Mouse (Mus musculus): ENCODE measurements around the gene Maats1. TPM values are rescaled to one million over a fixed set of nuclear protein-coding genes. Genes with fewer than 3 reads are reported as not detected.

Gene Maats1
- total and polyA plus RNA-seq, 3 experiments = 0.03 TPM; not detected in 2

DNA sequence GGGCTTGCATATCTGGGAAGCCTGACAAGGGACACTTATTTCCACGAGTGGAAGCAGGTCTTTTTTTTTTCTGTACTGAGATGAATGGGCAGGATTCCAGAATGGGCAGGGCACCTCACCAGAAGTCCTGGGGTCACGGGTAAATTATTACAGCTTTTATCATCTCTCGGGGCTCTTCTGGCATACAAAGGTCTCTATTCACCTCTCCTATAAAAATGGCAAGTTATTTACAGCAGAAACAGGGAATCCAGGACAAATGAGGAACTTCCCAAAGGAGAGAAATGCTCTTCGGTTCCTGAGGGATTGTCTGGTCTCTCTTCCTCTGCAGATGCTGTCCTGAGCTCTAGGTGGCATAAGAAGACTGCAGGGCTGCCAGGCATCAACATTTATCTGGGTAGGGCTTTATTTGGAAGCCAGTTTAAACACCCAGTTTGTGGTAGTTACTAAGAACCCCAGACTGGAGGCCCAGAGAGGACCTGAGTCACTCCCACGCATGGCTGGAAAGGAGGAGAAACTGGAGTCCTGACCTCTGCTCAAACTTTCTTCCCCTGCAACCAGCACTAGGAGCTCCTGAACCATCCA lies 46.5 kb downstream of the Maats1 start:
- Histone ChIP-seq H3K79me2 (ENCODE audit: control insufficient read depth, insufficient read depth, low read length, poor library complexity) (no peaks in the 10 kb centered on the region), H3K27me3 (ENCODE audit: control insufficient read depth in 1 of 2, insufficient read depth in 2 of 2, low read length in 2 of 2) (peaks cover 3 to 11% of the 10 kb centered on the region in 2 experiments), H3K36me3 (ENCODE audit: control insufficient read depth in 1 of 2, insufficient read depth in 2 of 2, low read length in 2 of 2) (no peaks in the 10 kb centered on the region), H3K4me1 (ENCODE audit: control insufficient read depth in 1 of 2, insufficient read depth in 2 of 2, low read length in 2 of 2) (no peaks in the 10 kb centered on the region), H3K4me3 (ENCODE audit: control insufficient read depth in 1 of 2, insufficient read depth in 1 of 2, low read depth in 2 of 2, low read length in 2 of 2) (no peak overlapping the region), H3K27ac (ENCODE audit: control insufficient read depth, low read depth, low read length) (no peak overlapping the region), H3K9me3 (replicated peaks; ENCODE audit: insufficient read depth, low read length) (no peaks in the 10 kb centered on the region), H3K9ac (ENCODE audit: control insufficient read depth, low read depth, low read length, poor library complexity, severe bottlenecking) (no peak overlapping the region)
- DNase-seq (ENCODE audit: low read depth, low spot score) = peak; percentile 14
- TF ChIP-seq CHD2 (IDR thresholded peaks at IDR 0.05; ENCODE audit: low read length) (no peak), CTCF (IDR thresholded peaks at IDR 0.05 in 2 of 3, conservative IDR thresholded peaks at IDR 0.05 in 1 of 3; ENCODE audit: control insufficient read depth in 1 of 3, insufficient read depth in 1 of 3, low read depth in 2 of 3, low read length in 3 of 3, poor library complexity in 1 of 3, severe bottlenecking in 1 of 3) (peak; percentile 10 to 42 (median 17); a peak in 3 of 6 replicates), RAD21 (IDR thresholded peaks at IDR 0.05; ENCODE audit: low read depth, low read length) (peak; percentile 49), USF2 (IDR thresholded peaks at IDR 0.05; ENCODE audit: borderline replicate concordance in 1 of 2, insufficient read depth in 1 of 2, low read depth in 1 of 2, low read length in 2 of 2) (no peak), SMC3 (IDR thresholded peaks at IDR 0.05; ENCODE audit: low read depth, low read length) (peak; percentile 34)

DNA sequence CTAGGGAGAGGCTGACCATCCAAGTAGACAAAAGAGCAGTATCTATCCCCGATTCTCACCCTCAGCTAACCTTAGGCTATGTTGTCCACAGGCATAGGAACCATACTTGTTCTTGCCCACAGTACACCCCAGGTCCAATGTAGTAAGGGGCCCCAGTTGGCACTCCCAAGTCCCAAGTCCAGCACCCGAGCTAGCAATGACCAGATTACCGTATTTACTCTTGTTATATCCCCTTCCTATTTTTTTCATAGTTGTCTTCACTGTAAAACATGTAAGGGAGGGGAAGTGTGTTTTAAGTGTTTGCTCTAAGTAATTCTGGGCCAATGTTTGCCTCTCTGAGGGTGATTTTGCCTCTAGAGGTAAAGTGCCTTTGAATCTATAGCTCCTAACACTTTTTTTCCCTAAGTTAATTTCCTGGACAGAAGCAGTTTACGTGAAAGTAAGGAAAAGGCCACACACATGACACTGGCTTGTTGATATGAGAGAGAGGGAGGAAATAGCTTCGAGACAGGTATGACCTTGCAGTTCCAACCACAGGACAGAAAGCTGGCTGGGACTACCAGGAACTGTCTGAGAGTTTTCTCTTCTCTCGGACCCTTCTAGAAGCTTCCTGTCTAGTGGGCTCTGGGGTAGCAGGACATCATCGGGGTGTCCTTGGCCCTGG lies 47.1 kb downstream of the Maats1 start, which contains the start of gene Nr1i2:
Nr1i2 (minus strand) TSS at position 140 of the 664 bp plus-strand sequence.
- H3K27ac ChIP-seq (ENCODE audit: control insufficient read depth, low read depth, low read length) = no peak within 1 kb of the TSS
- no peak within 1 kb of the TSS for H3K4me3 ChIP-seq (ENCODE audit: control insufficient read depth in 1 of 2, insufficient read depth in 1 of 2, low read depth in 2 of 2, low read length in 2 of 2)
- no peaks in the 10 kb centered on the region for H3K79me2 ChIP-seq (ENCODE audit: control insufficient read depth, insufficient read depth, low read length, poor library complexity)
- H3K36me3 ChIP-seq (ENCODE audit: control insufficient read depth in 1 of 2, insufficient read depth in 2 of 2, low read length in 2 of 2) = no peaks in the 10 kb centered on the region
- H3K4me1 ChIP-seq (ENCODE audit: control insufficient read depth in 1 of 2, insufficient read depth in 2 of 2, low read length in 2 of 2) = no peaks in the 10 kb centered on the region
- no peak within 1 kb of the TSS for H3K9ac ChIP-seq (ENCODE audit: control insufficient read depth, low read depth, low read length, poor library complexity, severe bottlenecking)
- no peak for DNase-seq (ENCODE audit: low read depth, low spot score)
- TF ChIP-seq BHLHE40 (IDR thresholded peaks at IDR 0.05; ENCODE audit: borderline replicate concordance, low read depth, low read length) (no peak), TAL1 (IDR thresholded peaks at IDR 0.05; ENCODE audit: low read length) (no peak), ZMIZ1 (IDR thresholded peaks at IDR 0.05; ENCODE audit: low read depth, low read length) (no peak), CHD2 (IDR thresholded peaks at IDR 0.05; ENCODE audit: low read length) (no peak), MXI1 (IDR thresholded peaks at IDR 0.05; ENCODE audit: low read depth, low read length) (peak; percentile 63; the same call in 1 of the 2 replicates)
- H3K9me3 ChIP-seq (replicated peaks; ENCODE audit: insufficient read depth, low read length) = no peaks in the 10 kb centered on the region
- peaks cover 3 to 9% of the 10 kb centered on the region in 2 experiments for H3K27me3 ChIP-seq (ENCODE audit: control insufficient read depth in 1 of 2, insufficient read depth in 2 of 2, low read length in 2 of 2)

GRCm38 (mm10) chr16:38290151-38290550 lies 51.8 kb downstream of the Maats1 start:
- H3K36me3 ChIP-seq (ENCODE audit: control insufficient read depth in 1 of 2, insufficient read depth in 2 of 2, low read length in 2 of 2) = no peaks in the 10 kb centered on the region
- no peak overlapping the region for H3K27ac ChIP-seq (ENCODE audit: control insufficient read depth, low read depth, low read length)
- H3K79me2 ChIP-seq (ENCODE audit: control insufficient read depth, insufficient read depth, low read length, poor library complexity) = no peaks in the 10 kb centered on the region
- no peaks in the 10 kb centered on the region for H3K4me1 ChIP-seq (ENCODE audit: control insufficient read depth in 1 of 2, insufficient read depth in 2 of 2, low read length in 2 of 2)
- H3K27me3 ChIP-seq (ENCODE audit: control insufficient read depth in 1 of 2, insufficient read depth in 2 of 2, low read length in 2 of 2) = peaks cover 2 to 11% of the 10 kb centered on the region in 2 experiments; a peak in 3 of 4 replicates
- no peak for TF ChIP-seq MAX (IDR thresholded peaks at IDR 0.05; ENCODE audit: low read length)
- TF ChIP-seq ZNF384 (IDR thresholded peaks at IDR 0.05; ENCODE audit: low read depth, low read length) = no peak
- H3K4me3 ChIP-seq (ENCODE audit: control insufficient read depth in 1 of 2, insufficient read depth in 1 of 2, low read depth in 2 of 2, low read length in 2 of 2) = no peak overlapping the region
- no peaks in the 10 kb centered on the region for H3K9me3 ChIP-seq (replicated peaks; ENCODE audit: insufficient read depth, low read length)
- H3K9ac ChIP-seq (ENCODE audit: control insufficient read depth, low read depth, low read length, poor library complexity, severe bottlenecking) = no peak overlapping the region
- DNase-seq (ENCODE audit: low read depth, low spot score) = no peak

All from MEL (cell line).